Mouse (Mus musculus): Measurements from ENCODE around the gene Ccdc6.

GRCm38 (mm10) chr10:70151171-70151570 lies 54.2 kb downstream of the Ccdc6 start:
- TF ChIP-seq TAL1 (IDR thresholded peaks at IDR 0.05; ENCODE audit: low read length), result no peak
- no peak for TF ChIP-seq GATA1 (IDR thresholded peaks at IDR 0.05; ENCODE audit: low read length)

Measured in erythroblast, embryonic 14.5 days (primary cell).